Mouse (Mus musculus) B cell, adult 2 months (primary cell): ENCODE measurements at regions not wholly inside any gene's neighbourhood (a gene's known extent, or its start where the extent isn't known, plus 50 kb on each side); places are given as distances from the start of the nearest gene placed in this dataset.

Experiments used
- DNase-seq, 2 experiments: peaks; one replicate each; pipeline ENCODE4 v3.0.0; 2022

- no peak for DNase-seq
These were observed 97.4 kb upstream of the Dock11 start for GRCm38 (mm10) chrX:35791273-35791672.

- DNase-seq: peak; percentile 49 to 52
These were observed 75.4 kb upstream of the Dock11 start for GRCm38 (mm10) chrX:35813206-35813605.

- peak; percentile 44 to 51 for DNase-seq
These were observed 54.2 kb upstream of the Dock11 start for GRCm38 (mm10) chrX:35834411-35834810.

GRCm38 (mm10) chrX:35838064-35838463 lies 50.6 kb upstream of the Dock11 start:
- DNase-seq: no peak
